Mouse (Mus musculus) brain, embryonic 14.5 days (tissue): ENCODE data around the gene Rhbdd1.

Experiments used
- CTCF ChIP-seq: fragments of 200-500 bp; IDR thresholded peaks from 2 replicates; pipeline ENCODE4 v1.5.1; 2012; ENCODE audit warnings: inconsistent platforms, mild to moderate bottlenecking, moderate library complexity, borderline replicate concordance; ENCODE audit not compliant: insufficient read depth, insufficient read length; ENCODE audit errors: extremely low read depth
- POLR2A ChIP-seq: fragments of 200-500 bp; IDR thresholded peaks from 2 replicates; pipeline ENCODE4 v1.6.1; 2012; ENCODE audit warnings: mild to moderate bottlenecking, inconsistent platforms, borderline replicate concordance; ENCODE audit not compliant: poor library complexity, insufficient read depth, insufficient read length, severe bottlenecking; ENCODE audit errors: extremely low read depth

GRCm38 (mm10) chr1:82473467-82473866 lies 157.2 kb downstream of the Rhbdd1 start:
- no peak for TF ChIP-seq CTCF
- no peak for TF ChIP-seq POLR2A
